Mouse (Mus musculus): Measurements from ENCODE around the gene Fndc3a. TPM values are rescaled to one million over a fixed set of nuclear protein-coding genes. Genes with fewer than 3 reads are reported as not detected.

Gene Fndc3a
- polyA plus RNA-seq, 1 experiment from 2014 or later: 16.0 TPM

- H3K4me2 ChIP-seq (ENCODE audit: low read length): no peak overlapping the region
- H3K27me3 ChIP-seq (ENCODE audit: control insufficient read depth, insufficient read depth, low read length): no peaks in the 10 kb centered on the region
- H3K9ac ChIP-seq (ENCODE audit: low read length): no peak overlapping the region
- ATAC-seq (ENCODE audit: insufficient number of reproducible peaks, insufficient read depth, low FRiP score, low read depth): no peak
- H3K4me3 ChIP-seq (ENCODE audit: control insufficient read depth in 1 of 2, insufficient read depth in 1 of 2, low read depth in 1 of 2, low read length in 2 of 2): no peak overlapping the region
- H3K4me1 ChIP-seq (ENCODE audit: control insufficient read depth in 2 of 2, insufficient read depth in 2 of 2, low read length in 2 of 2): peaks cover 4 to 6% of the 10 kb centered on the region in 2 experiments; a peak in 2 of 4 replicates
- H3K27ac ChIP-seq (replicated peaks in 1 of 2; ENCODE audit: control insufficient read depth in 1 of 2, insufficient read depth in 1 of 2, low read depth in 2 of 2, low read length in 2 of 2): no peak overlapping the region
- 100% methylated on average over 1 of the region's 1 CpGs for WGBS
- H3K36me3 ChIP-seq (ENCODE audit: control insufficient read depth, insufficient read depth, low read length): no peaks in the 10 kb centered on the region
- no peaks in the 10 kb centered on the region for H3K9me3 ChIP-seq (ENCODE audit: control insufficient read depth, low read length)
These were observed 204.8 kb downstream of the Fndc3a start for GRCm38 (mm10) chr14:72504985-72505384.

GRCm38 (mm10) chr14:72503241-72503640 is 206.6 kb downstream of the Fndc3a start:
- no peak overlapping the region for H3K4me2 ChIP-seq (ENCODE audit: low read length)
- H3K9ac ChIP-seq (ENCODE audit: low read length): no peak overlapping the region
- no peaks in the 10 kb centered on the region for H3K27me3 ChIP-seq (ENCODE audit: control insufficient read depth, insufficient read depth, low read length)
- H3K36me3 ChIP-seq (ENCODE audit: control insufficient read depth, insufficient read depth, low read length): no peaks in the 10 kb centered on the region
- WGBS: 46% methylated on average over 6 of the region's 6 CpGs
- H3K4me3 ChIP-seq (ENCODE audit: control insufficient read depth in 1 of 2, insufficient read depth in 1 of 2, low read depth in 1 of 2, low read length in 2 of 2): no peak overlapping the region
- H3K27ac ChIP-seq (replicated peaks in 1 of 2; ENCODE audit: control insufficient read depth in 1 of 2, insufficient read depth in 1 of 2, low read depth in 2 of 2, low read length in 2 of 2): no peak overlapping the region
- no peaks in the 10 kb centered on the region for H3K9me3 ChIP-seq (ENCODE audit: control insufficient read depth, low read length)
- peaks cover 4 to 6% of the 10 kb centered on the region in 2 experiments; a peak in 2 of 4 replicates for H3K4me1 ChIP-seq (ENCODE audit: control insufficient read depth in 2 of 2, insufficient read depth in 2 of 2, low read length in 2 of 2)
- no peak for ATAC-seq (ENCODE audit: insufficient number of reproducible peaks, insufficient read depth, low FRiP score, low read depth)

- Histone ChIP-seq H3K27ac (replicated peaks in 1 of 2; ENCODE audit: control insufficient read depth in 1 of 2, insufficient read depth in 1 of 2, low read depth in 2 of 2, low read length in 2 of 2) (no peak overlapping the region), H3K4me3 (ENCODE audit: control insufficient read depth in 1 of 2, insufficient read depth in 1 of 2, low read depth in 1 of 2, low read length in 2 of 2) (no peak overlapping the region), H3K9me3 (ENCODE audit: control insufficient read depth, low read length) (no peaks in the 10 kb centered on the region), H3K36me3 (ENCODE audit: control insufficient read depth, insufficient read depth, low read length) (no peaks in the 10 kb centered on the region), H3K4me2 (ENCODE audit: low read length) (no peak overlapping the region), H3K27me3 (ENCODE audit: control insufficient read depth, insufficient read depth, low read length) (no peaks in the 10 kb centered on the region), H3K9ac (ENCODE audit: low read length) (no peak overlapping the region), H3K4me1 (ENCODE audit: control insufficient read depth in 2 of 2, insufficient read depth in 2 of 2, low read length in 2 of 2) (no peaks in the 10 kb centered on the region)
- 60% methylated on average over 1 of the region's 1 CpGs for WGBS
- no peak for ATAC-seq (ENCODE audit: insufficient number of reproducible peaks, insufficient read depth, low FRiP score, low read depth)
These were observed 216.0 kb downstream of the Fndc3a start for GRCm38 (mm10) chr14:72493775-72494174.

- Histone ChIP-seq H3K27ac (replicated peaks in 1 of 2; ENCODE audit: control insufficient read depth in 1 of 2, insufficient read depth in 1 of 2, low read depth in 2 of 2, low read length in 2 of 2) (no peak within 1 kb of the TSS), H3K36me3 (ENCODE audit: control insufficient read depth, insufficient read depth, low read length) (no peaks in the 10 kb centered on the region), H3K9me3 (ENCODE audit: control insufficient read depth, low read length) (no peaks in the 10 kb centered on the region), H3K4me2 (ENCODE audit: low read length) (no peak within 1 kb of the TSS), H3K27me3 (ENCODE audit: control insufficient read depth, insufficient read depth, low read length) (no peaks in the 10 kb centered on the region), H3K4me1 (ENCODE audit: control insufficient read depth in 2 of 2, insufficient read depth in 2 of 2, low read length in 2 of 2) (no peaks in the 10 kb centered on the region), H3K9ac (ENCODE audit: low read length) (no peak within 1 kb of the TSS), H3K4me3 (ENCODE audit: control insufficient read depth in 1 of 2, insufficient read depth in 1 of 2, low read depth in 1 of 2, low read length in 2 of 2) (no peak within 1 kb of the TSS)
- 58% methylated on average over 5 of the region's 5 CpGs for WGBS
- ATAC-seq (ENCODE audit: insufficient number of reproducible peaks, insufficient read depth, low FRiP score, low read depth): no peak
These were observed 218.1 kb downstream of the Fndc3a start, which contains the start of gene Gm9195 for GRCm38 (mm10) chr14:72491738-72492137. Gene Gm9195 (minus strand): TSS chr14:72491838.

GRCm38 (mm10) chr14:72490367-72490766 is 219.4 kb downstream of the Fndc3a start:
- H3K4me2 ChIP-seq (ENCODE audit: low read length): no peak overlapping the region
- no peaks in the 10 kb centered on the region for H3K27me3 ChIP-seq (ENCODE audit: control insufficient read depth, insufficient read depth, low read length)
- H3K36me3 ChIP-seq (ENCODE audit: control insufficient read depth, insufficient read depth, low read length): no peaks in the 10 kb centered on the region
- WGBS: 95% methylated on average over 3 of the region's 3 CpGs
- H3K4me1 ChIP-seq (ENCODE audit: control insufficient read depth in 2 of 2, insufficient read depth in 2 of 2, low read length in 2 of 2): no peaks in the 10 kb centered on the region
- ATAC-seq (ENCODE audit: insufficient number of reproducible peaks, insufficient read depth, low FRiP score, low read depth): no peak
- no peak overlapping the region for H3K4me3 ChIP-seq (ENCODE audit: control insufficient read depth in 1 of 2, insufficient read depth in 1 of 2, low read depth in 1 of 2, low read length in 2 of 2)
- H3K27ac ChIP-seq (replicated peaks in 1 of 2; ENCODE audit: control insufficient read depth in 1 of 2, insufficient read depth in 1 of 2, low read depth in 2 of 2, low read length in 2 of 2): no peak overlapping the region
- H3K9ac ChIP-seq (ENCODE audit: low read length): no peak overlapping the region
- no peaks in the 10 kb centered on the region for H3K9me3 ChIP-seq (ENCODE audit: control insufficient read depth, low read length)

Other genes starting within 250 kb of the Fndc3a start
- gene Gm9195, start 218.2 kb downstream of the Fndc3a start, polyA plus RNA-seq (2014; fragmentation: Nextera tagmentation; extraction: Ambion mirVana): not detected in 2 replicates